Mouse (Mus musculus) neural tube, embryonic 13.5 days (tissue): ENCODE measurements around the gene Hk3. TPM values are rescaled to one million over a fixed set of nuclear protein-coding genes. Genes with fewer than 3 reads are reported as not detected.

Experiments used
- ATAC-seq: fragments of 200-750 bp; cut with Nextera tagmentation; 2 replicates; pipeline ENCODE4 v1.8.0; 2017; ENCODE audit warnings: low read depth, mild to moderate bottlenecking, moderate TSS enrichment, moderate library complexity
- H3K27ac ChIP-seq: fragments of 300-500 bp; sonication (generic); replicated peaks from 2 replicates; pipeline ENCODE4 v1.5.1; 2015; ENCODE audit warnings: moderate library complexity, mild to moderate bottlenecking, inconsistent platforms
- H3K27me3 ChIP-seq: fragments of 300-500 bp; sonication (generic); 2 replicates; pipeline ENCODE4 v1.6.1; 2015; ENCODE audit warnings: mild to moderate bottlenecking, inconsistent platforms
- H3K36me3 ChIP-seq: fragments of 300-500 bp; sonication (generic); 2 replicates; pipeline ENCODE4 v1.6.1; 2015; ENCODE audit warnings: mild to moderate bottlenecking, inconsistent platforms
- H3K4me1 ChIP-seq: fragments of 300-500 bp; sonication (generic); replicated peaks from 2 replicates; pipeline ENCODE4 v1.6.1; 2015; ENCODE audit warnings: inconsistent platforms
- H3K4me2 ChIP-seq: fragments of 300-500 bp; sonication (generic); 2 replicates; pipeline ENCODE4 v1.6.1; 2015; ENCODE audit warnings: inconsistent platforms, mild to moderate bottlenecking, moderate library complexity
- H3K4me3 ChIP-seq: fragments of 300-500 bp; sonication (generic); 2 replicates; pipeline ENCODE4 v1.5.1; 2015; ENCODE audit warnings: mild to moderate bottlenecking, inconsistent platforms
- H3K9ac ChIP-seq: fragments of 300-500 bp; sonication (generic); 2 replicates; pipeline ENCODE4 v1.6.1; 2015; ENCODE audit warnings: moderate library complexity, mild to moderate bottlenecking, inconsistent platforms
- H3K9me3 ChIP-seq: fragments of 300-500 bp; sonication (generic); 2 replicates; pipeline ENCODE4 v1.6.1; 2016; ENCODE audit warnings: inconsistent platforms
- WGBS: fragments of 180-500 bp; shearing (Covaris S2); methylation state at CpG from one replicate; pipeline ENCODE4 v1.1.7; 2015; 5-methylcytosine and 5-hydroxymethylcytosine counted together
- polyA plus RNA-seq: library from polyadenylated mRNA; unstranded; fragments of >200 nt; fragmentation: Nextera tagmentation; extraction: Ambion mirVana; gene quantifications from 2 replicates; pipeline ENCODE4 v1.2.1, GENCODE M21; 2015

The Hk3 gene
- polyA plus RNA-seq = 0.63 and 1.1 TPM in 2 replicates

- 92% methylated on average over 13 of the region's 13 CpGs for WGBS
- H3K9me3 ChIP-seq = no peaks in the 10 kb centered on the region
- H3K27me3 ChIP-seq = no peaks in the 10 kb centered on the region
Observed at GRCm38 (mm10) chr13:55021194-55021779, at the start of gene Hk3. Gene Hk3 (minus strand): TSS chr13:55021385.

GRCm38 (mm10) chr13:55069719-55070118 lies 48.5 kb upstream of the Hk3 start:
- no peak overlapping the region for H3K4me3 ChIP-seq
- WGBS = 76% methylated on average over 7 of the region's 7 CpGs
- no peak overlapping the region for H3K27ac ChIP-seq

More at GRCm38 (mm10) chr13:55021194-55021779, at the start of gene Hk3:
- no peak for ATAC-seq
- H3K27ac ChIP-seq = no peak within 1 kb of the TSS
- peaks cover 4% of the 10 kb centered on the region; the same call in 1 of the 2 replicates for H3K4me1 ChIP-seq
- no peak within 1 kb of the TSS for H3K9ac ChIP-seq
- H3K4me3 ChIP-seq = no peak within 1 kb of the TSS
- H3K4me2 ChIP-seq = no peak within 1 kb of the TSS
- H3K36me3 ChIP-seq = peaks cover 7% of the 10 kb centered on the region

DNA sequence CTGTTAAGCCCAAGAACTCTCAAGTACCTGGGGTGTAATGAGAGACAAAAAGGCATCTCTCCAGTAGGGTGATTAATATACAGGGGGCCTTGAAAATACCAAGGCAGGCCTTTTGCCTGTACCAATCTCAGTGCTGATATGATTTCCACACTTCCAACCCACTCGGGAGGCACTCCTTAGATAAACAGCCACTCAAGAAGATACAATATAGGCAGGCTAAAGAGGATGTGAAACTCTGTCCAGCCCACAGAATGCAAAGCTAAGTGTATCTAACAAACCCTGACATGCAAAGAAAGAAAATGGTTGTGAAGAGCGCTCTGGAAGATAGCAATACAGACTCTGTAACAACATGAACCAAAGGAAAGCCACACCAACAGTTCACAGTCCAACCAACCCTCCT lies 42.1 kb upstream of the Hk3 start:
- Histone ChIP-seq H3K36me3 (peaks cover 1% of the 10 kb centered on the region), H3K9me3 (no peaks in the 10 kb centered on the region), H3K27me3 (no peaks in the 10 kb centered on the region), H3K9ac (no peak overlapping the region), H3K4me3 (no peak overlapping the region), H3K27ac (no peak overlapping the region), H3K4me2 (no peak overlapping the region), H3K4me1 (no peaks in the 10 kb centered on the region)
- no peak for ATAC-seq
- WGBS = 87% methylated on average over 2 of the region's 2 CpGs

More at GRCm38 (mm10) chr13:55069719-55070118, 48.5 kb upstream of the Hk3 start:
- Histone ChIP-seq H3K9me3 (no peaks in the 10 kb centered on the region), H3K4me2 (no peak overlapping the region), H3K9ac (no peak overlapping the region), H3K4me1 (no peaks in the 10 kb centered on the region), H3K27me3 (no peaks in the 10 kb centered on the region), H3K36me3 (no peaks in the 10 kb centered on the region)
- no peak for ATAC-seq

DNA sequence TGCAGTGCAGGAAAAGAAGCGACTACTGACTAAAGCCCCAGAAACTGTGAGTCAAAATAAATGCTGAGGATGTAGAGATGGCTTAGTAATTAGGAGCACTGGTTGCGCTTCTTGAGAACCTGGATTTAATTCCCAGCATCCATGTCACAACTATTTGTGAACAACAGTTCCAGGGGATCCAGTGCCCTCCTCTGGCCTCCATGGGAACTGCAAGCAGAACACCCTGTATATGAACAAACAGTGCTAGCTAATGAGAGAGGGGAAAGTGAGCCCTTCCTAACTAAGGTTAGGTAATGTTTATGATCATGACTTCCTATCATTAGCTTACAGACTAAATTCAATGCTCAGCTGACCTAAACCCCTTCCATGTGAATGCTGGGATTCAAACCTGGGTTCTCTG lies 36.9 kb upstream of the Hk3 start:
- no peaks in the 10 kb centered on the region for H3K9me3 ChIP-seq
- H3K4me3 ChIP-seq = no peak overlapping the region
- H3K4me2 ChIP-seq = no peak overlapping the region
- no peak for ATAC-seq
- H3K27ac ChIP-seq = no peak overlapping the region
- WGBS = 97% methylated on average over 2 of the region's 2 CpGs
- no peaks in the 10 kb centered on the region for H3K4me1 ChIP-seq
- no peaks in the 10 kb centered on the region for H3K27me3 ChIP-seq
- H3K9ac ChIP-seq = no peak overlapping the region
- H3K36me3 ChIP-seq = peaks cover 10% of the 10 kb centered on the region

- 50% methylated on average over 3 of the region's 3 CpGs for WGBS
- no peak overlapping the region for H3K27ac ChIP-seq
- no peak overlapping the region for H3K4me2 ChIP-seq
- H3K9me3 ChIP-seq = no peaks in the 10 kb centered on the region
- peaks cover 10% of the 10 kb centered on the region for H3K4me1 ChIP-seq
- no peak for ATAC-seq
- peaks cover 8% of the 10 kb centered on the region for H3K36me3 ChIP-seq
- no peaks in the 10 kb centered on the region for H3K27me3 ChIP-seq
- H3K9ac ChIP-seq = no peak overlapping the region
- H3K4me3 ChIP-seq = no peak overlapping the region
Observed at GRCm38 (mm10) chr13:55047706-55048105, 26.5 kb upstream of the Hk3 start.

DNA sequence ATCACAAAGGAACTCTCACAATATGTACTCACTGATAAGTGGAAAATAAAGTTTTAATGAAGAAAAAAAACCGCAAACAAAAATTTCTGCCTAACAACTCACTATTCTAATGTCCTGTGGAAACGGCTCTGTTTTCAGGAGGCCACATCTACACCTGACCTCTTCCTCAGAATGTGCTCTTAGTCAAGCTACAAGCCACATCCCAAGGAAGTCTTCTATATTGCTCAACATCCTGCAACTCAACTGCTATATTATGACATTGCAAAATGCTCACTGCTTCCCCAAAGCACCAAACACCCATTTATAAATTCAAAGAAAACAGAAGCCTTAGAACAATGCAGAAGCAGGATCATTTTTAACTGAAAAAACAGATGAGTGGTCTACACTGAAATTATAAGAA lies 18.8 kb upstream of the Hk3 start:
- H3K9me3 ChIP-seq = no peaks in the 10 kb centered on the region
- no peaks in the 10 kb centered on the region for H3K4me1 ChIP-seq
- H3K9ac ChIP-seq = no peak overlapping the region
- WGBS = 95% methylated on average over 2 of the region's 2 CpGs
- H3K27ac ChIP-seq = no peak overlapping the region
- H3K27me3 ChIP-seq = no peaks in the 10 kb centered on the region
- H3K4me2 ChIP-seq = no peak overlapping the region
- H3K36me3 ChIP-seq = peaks cover 9% of the 10 kb centered on the region
- ATAC-seq = no peak
- no peak overlapping the region for H3K4me3 ChIP-seq

GRCm38 (mm10) chr13:55024215-55024614 lies 3.0 kb upstream of the Hk3 start:
- 90% methylated on average over 2 of the region's 2 CpGs for WGBS
- Histone ChIP-seq H3K27me3 (no peaks in the 10 kb centered on the region), H3K36me3 (peaks cover 21% of the 10 kb centered on the region), H3K9ac (no peak overlapping the region), H3K4me3 (no peak overlapping the region), H3K27ac (no peak overlapping the region), H3K4me1 (no peaks in the 10 kb centered on the region), H3K9me3 (no peaks in the 10 kb centered on the region), H3K4me2 (no peak overlapping the region)
- ATAC-seq = no peak

DNA sequence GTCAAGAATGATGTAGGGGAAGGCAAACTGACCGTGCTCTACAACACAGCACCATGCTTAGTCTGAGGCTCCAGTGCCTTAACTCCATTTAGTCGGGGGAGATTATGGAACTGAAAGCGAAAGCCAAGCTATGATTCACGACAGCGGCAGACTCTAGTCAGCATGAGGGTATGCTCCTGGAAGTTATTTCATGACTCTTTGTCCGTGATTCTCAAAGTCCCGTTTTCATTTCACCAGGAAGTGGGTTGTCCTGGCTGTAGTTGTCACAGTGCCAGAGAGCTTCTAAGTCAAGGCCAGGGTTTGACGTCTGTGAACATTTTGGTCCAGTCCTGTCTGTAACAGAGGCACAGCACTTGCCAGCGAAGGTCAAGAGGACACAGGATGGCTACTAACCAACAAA lies 1.5 kb upstream of the Hk3 start:
- H3K9me3 ChIP-seq = no peaks in the 10 kb centered on the region
- H3K27me3 ChIP-seq = no peaks in the 10 kb centered on the region
- H3K27ac ChIP-seq = no peak overlapping the region
- WGBS = 78% methylated on average over 9 of the region's 9 CpGs
- ATAC-seq = no peak
- H3K4me1 ChIP-seq = peaks cover 4% of the 10 kb centered on the region; the same call in 1 of the 2 replicates
- H3K4me3 ChIP-seq = no peak overlapping the region
- H3K36me3 ChIP-seq = peaks cover 10% of the 10 kb centered on the region
- H3K9ac ChIP-seq = no peak overlapping the region
- H3K4me2 ChIP-seq = no peak overlapping the region

DNA sequence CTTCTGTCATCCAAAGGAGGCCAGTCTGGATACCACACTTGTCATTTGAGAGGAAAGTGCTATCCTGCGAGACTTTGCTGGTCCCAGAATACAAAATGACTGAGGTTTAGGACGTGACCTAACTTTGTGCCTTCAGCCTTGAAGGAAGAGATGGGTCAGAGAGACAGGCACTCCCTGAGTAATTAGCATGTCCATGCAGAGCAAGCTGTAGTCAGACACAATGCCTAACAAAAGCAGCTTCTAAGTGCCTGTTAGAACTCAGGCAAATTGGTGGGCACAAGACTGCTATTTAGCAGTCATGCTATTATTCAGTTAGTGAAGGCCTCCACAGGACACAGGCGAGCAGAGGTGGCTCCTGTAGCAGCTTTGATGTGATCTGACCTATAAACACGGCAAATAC lies 1.1 kb upstream of the Hk3 start:
- Histone ChIP-seq H3K9ac (no peak overlapping the region), H3K27ac (no peak overlapping the region), H3K9me3 (no peaks in the 10 kb centered on the region), H3K36me3 (peaks cover 8% of the 10 kb centered on the region), H3K27me3 (no peaks in the 10 kb centered on the region), H3K4me1 (peaks cover 4% of the 10 kb centered on the region; the same call in 1 of the 2 replicates), H3K4me3 (no peak overlapping the region), H3K4me2 (no peak overlapping the region)
- no peak for ATAC-seq
- WGBS = 26% methylated on average over 4 of the region's 4 CpGs

DNA sequence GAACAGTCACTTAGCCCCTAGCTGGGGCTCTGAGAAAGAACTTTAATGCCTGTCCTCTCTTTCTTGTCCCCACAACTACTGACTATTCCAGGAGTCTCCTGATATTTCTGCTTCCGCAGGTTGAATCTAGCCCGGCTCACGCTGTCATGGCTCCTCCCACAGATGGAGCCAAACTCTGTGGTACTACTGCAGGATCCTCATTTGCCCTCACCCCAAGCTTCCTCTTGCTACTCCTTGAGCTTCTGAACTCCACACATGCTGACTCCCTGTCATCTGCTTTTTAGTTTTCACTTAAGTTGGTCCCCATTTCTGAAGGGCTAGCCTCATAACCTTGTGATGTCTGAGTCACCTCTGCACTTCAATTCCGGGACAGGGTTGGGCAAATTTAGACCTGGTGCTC lies 1.1 kb downstream of the Hk3 start:
- Histone ChIP-seq H3K27me3 (peaks cover 1% of the 10 kb centered on the region; the same call in 1 of the 2 replicates), H3K27ac (no peak overlapping the region), H3K9me3 (no peaks in the 10 kb centered on the region), H3K4me2 (no peak overlapping the region), H3K4me1 (peaks cover 4% of the 10 kb centered on the region; the same call in 1 of the 2 replicates), H3K4me3 (no peak overlapping the region), H3K9ac (no peak overlapping the region), H3K36me3 (no peaks in the 10 kb centered on the region)
- 90% methylated on average over 4 of the region's 4 CpGs for WGBS
- no peak for ATAC-seq

- WGBS = 71% methylated on average over 3 of the region's 3 CpGs
- no peaks in the 10 kb centered on the region for H3K36me3 ChIP-seq
- H3K27ac ChIP-seq = no peak overlapping the region
- H3K27me3 ChIP-seq = peaks cover 7% of the 10 kb centered on the region; the same call in 1 of the 2 replicates
- H3K9me3 ChIP-seq = no peaks in the 10 kb centered on the region
- no peak overlapping the region for H3K4me2 ChIP-seq
- no peak overlapping the region for H3K4me3 ChIP-seq
- ATAC-seq = no peak
- no peak overlapping the region for H3K9ac ChIP-seq
- peaks cover 7% of the 10 kb centered on the region for H3K4me1 ChIP-seq
Observed at GRCm38 (mm10) chr13:55019181-55019580, 2.0 kb downstream of the Hk3 start.

DNA sequence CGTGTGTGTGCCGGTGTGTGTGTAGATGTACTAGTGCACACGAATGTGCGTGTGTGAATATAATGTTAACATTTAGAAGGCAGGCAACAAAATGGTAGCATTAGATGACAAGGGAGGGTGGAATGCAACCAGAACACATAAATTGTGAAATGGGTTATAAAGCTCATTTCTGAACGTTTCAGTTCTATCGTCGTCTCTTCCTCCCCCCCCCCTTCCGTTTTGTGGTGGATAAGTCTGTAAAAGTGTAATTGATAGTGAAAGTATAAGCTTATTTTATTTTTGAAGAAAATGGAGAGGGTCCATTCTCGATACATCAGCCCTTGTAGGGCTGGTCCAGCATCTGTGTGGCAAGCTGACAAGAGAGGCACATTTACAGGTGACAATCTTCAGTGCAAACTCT lies 2.5 kb downstream of the Hk3 start:
- ATAC-seq = no peak
- H3K9ac ChIP-seq = no peak overlapping the region
- H3K36me3 ChIP-seq = no peaks in the 10 kb centered on the region
- H3K27ac ChIP-seq = no peak overlapping the region
- H3K4me1 ChIP-seq = peaks cover 12% of the 10 kb centered on the region
- WGBS = 80% methylated on average over 9 of the region's 9 CpGs
- no peaks in the 10 kb centered on the region for H3K9me3 ChIP-seq
- H3K4me3 ChIP-seq = no peak overlapping the region
- H3K27me3 ChIP-seq = peaks cover 7% of the 10 kb centered on the region; the same call in 1 of the 2 replicates
- H3K4me2 ChIP-seq = no peak overlapping the region
